Mouse (Mus musculus) cerebellum, adult 18-20 months (tissue): ENCODE data around the gene Prdx2.

Experiments
- DNase-seq, 2 experiments: peaks; one replicate each; pipeline ENCODE4 v3.0.0; 2021

The Prdx2 gene

DNA sequence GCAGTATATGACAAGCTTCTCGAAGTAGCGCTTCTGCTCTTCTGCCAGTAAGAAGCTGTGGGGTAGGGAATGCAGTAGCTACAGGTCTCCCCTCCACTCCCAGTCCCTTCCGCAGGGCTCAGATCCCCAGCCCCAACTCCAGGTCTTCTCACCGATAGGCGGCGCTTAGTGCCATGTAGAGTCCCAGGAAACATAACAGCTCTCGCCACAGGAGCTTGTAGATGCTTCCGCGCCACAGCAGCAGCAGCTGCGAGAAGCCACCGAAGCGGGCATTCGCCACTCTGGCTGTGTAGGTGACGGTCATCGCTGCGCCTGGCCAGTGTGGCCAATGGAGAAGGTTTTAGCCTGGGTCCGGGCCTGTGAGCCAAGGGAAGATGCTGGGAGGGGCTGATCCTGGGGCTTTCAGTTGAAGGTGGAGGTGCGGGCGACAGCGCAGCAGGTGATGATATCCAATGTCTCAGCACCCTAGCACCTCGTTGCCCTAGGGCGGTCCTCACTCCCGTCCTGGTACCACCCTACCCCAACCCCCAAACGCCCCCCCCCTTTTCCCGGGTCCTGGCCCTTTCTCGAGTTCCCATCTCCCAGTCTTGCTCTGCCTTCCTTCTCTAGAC, 43.9 kb downstream of the Prdx2 start:
- DNase-seq = peak; percentile 79 to 84

DNA sequence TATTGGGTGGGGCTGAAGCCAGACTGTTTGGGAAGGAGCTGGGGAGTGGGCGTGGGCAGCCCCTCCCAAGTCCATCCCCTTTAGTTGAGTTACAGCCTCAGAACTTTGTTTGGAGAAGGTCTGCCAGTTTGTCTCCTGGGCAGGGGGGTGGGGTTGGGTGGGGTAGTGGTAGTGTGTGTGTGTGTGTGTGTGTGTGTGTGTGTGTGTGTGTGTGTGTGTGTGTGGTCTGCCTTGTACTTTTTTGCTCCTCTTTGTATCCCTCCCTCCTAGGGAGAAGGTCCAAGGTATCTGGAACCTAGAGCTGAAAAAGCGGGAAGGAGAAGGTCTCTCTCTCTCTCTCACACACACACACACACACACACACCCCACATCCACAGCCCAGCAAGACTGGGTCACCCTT, 45.0 kb downstream of the Prdx2 start, which contains the start of gene Best2:
Gene Best2 (minus strand): TSS at position 101 of the 400 bp plus-strand sequence.
- no peak for DNase-seq

- DNase-seq = no peak
Measured at GRCm38 (mm10) chr8:85016724-85017123, 47.3 kb downstream of the Prdx2 start.

DNA sequence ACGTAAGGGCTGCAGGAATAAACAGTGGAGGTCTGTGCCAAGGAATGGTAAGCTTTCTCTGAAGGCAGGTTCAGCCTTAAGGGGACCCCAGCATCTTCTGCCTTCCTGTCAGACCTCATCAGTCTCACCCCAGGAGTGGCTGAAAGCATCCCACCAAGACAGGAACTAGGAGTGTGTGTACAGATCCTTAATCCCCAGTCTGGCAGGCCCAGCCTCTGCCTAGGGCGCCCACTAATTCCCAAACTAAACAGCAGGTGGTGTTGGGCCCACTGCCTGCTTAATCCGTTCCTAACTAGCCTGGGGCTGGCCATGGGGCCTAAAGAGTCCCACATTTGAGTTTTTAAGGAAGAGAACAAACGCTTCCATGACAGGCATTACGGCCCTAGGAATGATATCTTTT, 47.8 kb downstream of the Prdx2 start:
- DNase-seq = no peak

DNA sequence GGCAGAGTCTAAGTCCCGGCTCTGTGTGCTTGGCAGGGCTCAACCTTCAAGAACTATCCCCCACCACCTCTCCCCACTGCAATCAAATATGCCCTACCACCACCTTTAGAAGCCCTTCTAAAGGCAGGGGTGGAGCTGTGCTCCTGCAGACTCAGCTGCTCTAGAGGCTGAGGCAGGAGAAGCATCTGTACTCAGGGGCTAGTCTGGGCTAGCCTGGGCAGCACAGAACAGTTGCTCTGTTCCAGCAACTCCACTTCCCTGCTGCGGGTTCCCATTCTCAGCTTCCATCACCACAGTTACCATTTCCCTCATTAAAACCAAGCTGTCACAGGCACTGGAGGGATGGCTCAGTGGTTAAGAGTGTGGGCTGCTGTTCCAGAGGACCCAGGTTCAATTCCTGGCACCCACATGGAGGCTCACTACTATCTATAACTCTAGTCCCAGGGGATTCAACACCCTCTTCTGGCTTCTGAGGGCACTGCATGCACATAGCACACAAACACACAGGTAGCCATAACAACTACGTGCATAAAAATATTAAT, 52.2 kb downstream of the Prdx2 start:
- DNase-seq = no peak

DNA sequence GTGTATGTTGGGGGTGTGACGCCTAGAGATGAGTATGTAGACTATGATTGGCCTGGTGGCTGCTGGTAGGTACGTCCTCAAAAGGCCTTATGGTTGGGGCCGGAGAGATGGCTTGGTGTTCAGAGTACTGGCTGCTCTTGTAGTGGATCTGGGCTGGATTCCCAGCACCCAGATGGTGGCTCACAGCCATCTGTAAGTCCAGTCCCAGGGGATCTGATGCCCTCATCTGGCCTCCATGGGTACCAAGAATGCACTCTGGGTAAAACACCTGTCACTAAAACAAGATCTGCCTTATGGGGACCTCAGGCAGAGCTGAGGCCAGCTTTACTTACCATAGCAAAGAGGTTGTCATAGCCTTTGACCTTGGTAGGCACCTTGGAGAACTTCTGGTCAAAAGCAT, 54.5 kb downstream of the Prdx2 start:
- DNase-seq = no peak
